Mouse (Mus musculus): ENCODE results near the gene Coq2. TPM values are rescaled to one million over a fixed set of nuclear protein-coding genes. Genes with fewer than 3 reads are reported as not detected.

Gene Coq2
- polyA plus RNA-seq, 1 experiment from 2014 or later = 63.7 TPM

DNA sequence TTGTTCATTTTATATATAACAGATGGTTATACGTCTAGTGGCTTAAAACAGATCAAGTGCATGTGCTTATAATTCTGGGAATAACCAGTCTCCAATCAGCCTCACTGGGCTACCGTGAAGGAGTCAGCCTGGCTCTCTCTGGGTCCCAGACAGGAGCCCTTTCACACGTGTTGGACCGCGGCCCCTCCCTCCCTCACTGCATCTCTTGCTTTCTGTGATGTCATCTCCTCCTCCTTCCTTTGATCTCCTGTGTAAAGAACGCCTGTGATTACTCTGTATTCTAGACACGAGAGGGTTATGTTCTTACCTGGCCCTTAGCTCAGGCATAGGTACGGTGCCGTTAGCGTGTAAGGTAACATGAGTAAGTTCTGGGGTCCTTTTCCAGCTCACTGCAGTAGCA lies 23.5 kb downstream of the Coq2 start:
- no peaks in the 10 kb centered on the region for H3K27me3 ChIP-seq (replicated peaks; ENCODE audit: low read depth, poor library complexity, severe bottlenecking)
- no peak for DNase-seq (ENCODE audit: low spot score)
- peaks cover 5% of the 10 kb centered on the region; the same call in 1 of the 2 replicates for H3K4me1 ChIP-seq
- H3K9me3 ChIP-seq = no peaks in the 10 kb centered on the region
- H3K4me3 ChIP-seq = no peak overlapping the region
- H3K36me3 ChIP-seq (replicated peaks) = peaks cover 34% of the 10 kb centered on the region
- 85% methylated on average over 10 of the region's 10 CpGs for WGBS
- H3K27ac ChIP-seq (replicated peaks) = no peak overlapping the region

DNA sequence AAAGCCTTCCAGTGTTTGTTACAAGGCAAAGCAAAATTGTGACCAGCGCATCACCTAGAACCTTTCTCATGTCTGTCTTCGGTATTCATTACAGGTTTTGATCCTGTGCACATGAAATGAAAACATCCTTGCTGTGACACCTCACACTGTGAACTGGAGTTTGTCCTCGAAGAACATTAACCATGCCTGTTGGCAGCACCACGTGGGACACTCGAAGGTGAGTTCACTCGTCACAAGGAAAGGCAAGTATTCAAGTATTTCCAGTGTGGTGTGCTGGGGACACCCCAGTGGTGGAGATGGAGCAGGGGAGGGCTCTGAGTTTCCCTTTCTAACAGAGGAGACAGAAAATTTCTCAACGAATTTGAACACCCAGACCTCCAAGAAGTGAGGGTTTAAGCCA lies 24.0 kb downstream of the Coq2 start:
- no peak overlapping the region for H3K4me3 ChIP-seq
- 90% methylated on average over 7 of the region's 7 CpGs for WGBS
- peaks cover 29% of the 10 kb centered on the region for H3K36me3 ChIP-seq (replicated peaks)
- no peak overlapping the region for H3K27ac ChIP-seq (replicated peaks)
- peaks cover 5% of the 10 kb centered on the region; the same call in 1 of the 2 replicates for H3K4me1 ChIP-seq
- H3K9me3 ChIP-seq = no peaks in the 10 kb centered on the region
- H3K27me3 ChIP-seq (replicated peaks; ENCODE audit: low read depth, poor library complexity, severe bottlenecking) = no peaks in the 10 kb centered on the region
- no peak for DNase-seq (ENCODE audit: low spot score)

DNA sequence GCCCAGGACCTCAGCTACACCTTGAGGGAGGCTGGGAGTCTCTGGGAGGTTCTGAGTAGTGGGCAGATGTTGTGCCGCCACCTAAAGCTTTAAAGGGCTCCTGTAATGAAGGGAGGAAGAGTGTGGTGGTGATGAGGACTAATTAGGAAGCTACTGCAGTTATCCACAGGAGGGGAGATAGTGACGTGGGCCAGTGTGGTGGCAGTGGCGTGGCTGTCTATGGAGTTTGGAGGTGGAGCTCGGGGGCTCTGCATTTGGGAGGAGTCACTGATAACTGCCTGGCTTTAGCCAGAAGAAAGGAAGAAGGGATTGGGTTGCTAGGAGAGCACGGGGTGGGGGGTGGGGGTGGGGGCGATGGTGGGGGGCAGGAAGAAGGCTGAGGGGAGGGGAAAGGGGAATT lies 26.4 kb downstream of the Coq2 start:
- Histone ChIP-seq H3K4me3 (no peak overlapping the region), H3K36me3 (replicated peaks) (peaks cover 5% of the 10 kb centered on the region), H3K9me3 (no peaks in the 10 kb centered on the region), H3K4me1 (peaks cover 5% of the 10 kb centered on the region; the same call in 1 of the 2 replicates), H3K27me3 (replicated peaks; ENCODE audit: low read depth, poor library complexity, severe bottlenecking) (no peaks in the 10 kb centered on the region), H3K27ac (replicated peaks) (no peak overlapping the region)
- DNase-seq (ENCODE audit: low spot score) = no peak
- 44% methylated on average over 6 of the region's 6 CpGs for WGBS

DNA sequence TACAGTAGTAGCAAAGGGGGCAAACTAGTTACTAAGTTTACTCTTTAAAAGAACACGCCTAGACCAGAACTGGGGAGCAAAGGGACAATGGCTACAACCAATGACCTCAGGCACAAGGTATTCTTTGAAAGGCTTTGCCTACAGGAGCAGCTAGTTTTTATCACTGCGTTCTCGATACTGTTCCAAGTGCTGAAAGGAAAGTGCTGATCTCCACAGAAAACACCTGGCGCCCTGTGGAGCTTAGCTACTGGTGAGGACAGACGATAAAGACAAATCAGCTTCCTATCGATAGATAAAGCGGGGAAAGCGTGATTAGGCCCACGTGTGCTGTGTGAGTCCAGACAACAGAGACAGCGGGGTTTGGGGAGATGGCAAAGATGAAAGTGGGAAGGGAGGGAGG lies 26.9 kb downstream of the Coq2 start:
- no peaks in the 10 kb centered on the region for H3K27me3 ChIP-seq (replicated peaks; ENCODE audit: low read depth, poor library complexity, severe bottlenecking)
- no peak overlapping the region for H3K27ac ChIP-seq (replicated peaks)
- no peak overlapping the region for H3K4me3 ChIP-seq
- 65% methylated on average over 10 of the region's 10 CpGs for WGBS
- H3K9me3 ChIP-seq = no peaks in the 10 kb centered on the region
- H3K4me1 ChIP-seq = peaks cover 5% of the 10 kb centered on the region; the same call in 1 of the 2 replicates
- peaks cover under 1% of the 10 kb centered on the region; the same call in 1 of the 2 replicates for H3K36me3 ChIP-seq (replicated peaks)
- DNase-seq (ENCODE audit: low spot score) = no peak

DNA sequence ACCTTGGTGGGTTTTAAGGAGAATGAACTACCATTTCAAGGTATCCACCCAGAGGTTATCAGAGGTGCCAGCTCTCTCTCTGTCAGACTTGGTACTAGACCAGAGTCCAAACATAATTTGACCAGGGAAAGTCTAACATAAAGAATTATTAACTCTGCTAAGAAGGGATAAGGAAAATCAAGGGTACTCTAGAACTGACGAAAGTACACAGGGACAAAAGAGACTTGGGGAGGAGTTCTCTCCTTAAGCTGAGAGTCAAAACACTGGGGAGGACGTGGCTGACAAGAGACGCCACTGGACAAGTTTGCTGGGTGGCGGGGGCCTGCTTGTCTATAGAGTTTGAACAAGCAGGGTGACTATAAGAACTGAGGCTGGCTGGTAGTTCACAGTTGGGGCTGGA lies 28.4 kb downstream of the Coq2 start:
- no peaks in the 10 kb centered on the region for H3K36me3 ChIP-seq (replicated peaks)
- H3K4me3 ChIP-seq = no peak overlapping the region
- no peak overlapping the region for H3K27ac ChIP-seq (replicated peaks)
- WGBS = 85% methylated on average over 4 of the region's 4 CpGs
- no peaks in the 10 kb centered on the region for H3K9me3 ChIP-seq
- peaks cover 5% of the 10 kb centered on the region; the same call in 1 of the 2 replicates for H3K4me1 ChIP-seq
- H3K27me3 ChIP-seq (replicated peaks; ENCODE audit: low read depth, poor library complexity, severe bottlenecking) = no peaks in the 10 kb centered on the region
- no peak for DNase-seq (ENCODE audit: low spot score)

DNA sequence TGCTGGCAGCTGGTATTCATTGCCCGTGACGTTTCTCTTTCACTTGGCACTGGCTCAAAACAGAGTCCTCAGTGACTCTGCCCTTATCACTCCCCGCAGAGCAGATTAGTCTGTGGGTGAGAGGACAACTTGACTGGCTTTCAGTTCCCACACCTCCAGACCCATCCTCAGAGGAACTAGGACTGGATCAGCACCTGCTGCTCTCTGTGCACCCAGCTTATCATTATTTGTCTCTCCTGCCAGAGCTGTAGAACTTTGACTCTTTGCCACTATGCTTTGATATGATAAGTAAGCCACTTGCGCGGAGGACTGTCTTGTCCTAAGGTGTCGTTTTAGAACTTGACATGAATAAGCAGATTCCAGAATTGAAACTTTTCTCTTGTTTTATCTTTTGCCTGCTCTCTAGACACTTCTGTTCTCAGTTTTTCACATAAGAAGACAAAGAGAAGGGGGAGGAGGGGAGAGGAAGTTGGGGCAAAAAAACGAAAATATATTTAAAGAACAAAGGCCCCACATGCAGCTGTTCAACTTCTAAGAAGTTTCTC lies 30.9 kb downstream of the Coq2 start:
- 84% methylated on average over 7 of the region's 7 CpGs for WGBS
- Histone ChIP-seq H3K4me3 (no peak overlapping the region), H3K9me3 (no peaks in the 10 kb centered on the region), H3K27me3 (replicated peaks; ENCODE audit: low read depth, poor library complexity, severe bottlenecking) (no peaks in the 10 kb centered on the region), H3K4me1 (peaks cover 5% of the 10 kb centered on the region; the same call in 1 of the 2 replicates), H3K36me3 (replicated peaks) (no peaks in the 10 kb centered on the region), H3K27ac (replicated peaks) (no peak overlapping the region)
- DNase-seq (ENCODE audit: low spot score) = no peak

DNA sequence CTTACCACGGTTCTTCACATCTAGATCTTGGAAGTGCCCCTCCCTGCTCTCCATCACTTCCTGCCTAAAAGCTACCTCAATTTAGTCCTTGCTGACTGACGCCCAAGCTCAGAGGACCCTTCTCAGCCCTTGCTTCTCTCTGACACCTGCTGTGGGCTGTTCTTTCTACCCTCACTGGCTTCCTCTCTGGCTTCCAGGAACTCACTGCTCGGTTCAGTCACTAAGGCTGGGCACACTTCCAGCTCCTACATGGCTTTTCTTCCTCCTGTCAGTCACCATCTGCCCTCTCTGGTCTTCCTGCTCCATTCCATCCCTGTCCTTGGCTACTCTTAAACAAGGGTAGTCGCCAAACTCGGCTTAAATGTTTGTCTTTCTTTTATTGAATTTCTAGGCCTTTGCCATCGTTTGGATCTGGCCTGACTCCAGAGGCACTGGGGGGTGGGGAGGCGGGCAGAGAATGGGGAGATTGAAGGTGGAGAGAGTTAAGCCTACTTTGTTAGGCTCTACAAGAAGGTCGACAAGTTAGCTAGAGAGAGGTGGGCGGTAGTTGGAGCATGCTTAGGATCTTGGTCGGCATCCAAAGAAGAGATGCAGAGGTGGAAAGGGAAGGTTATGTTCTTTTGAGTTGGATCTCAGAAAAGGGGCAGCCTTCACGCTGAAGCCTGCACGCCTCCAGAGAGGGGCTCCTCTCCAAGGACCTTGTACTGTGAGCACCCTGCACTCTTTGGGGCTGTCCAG lies 31.5 kb downstream of the Coq2 start:
- H3K4me3 ChIP-seq = no peak overlapping the region
- 85% methylated on average over 12 of the region's 12 CpGs for WGBS
- H3K27me3 ChIP-seq (replicated peaks; ENCODE audit: low read depth, poor library complexity, severe bottlenecking) = no peaks in the 10 kb centered on the region
- H3K9me3 ChIP-seq = no peaks in the 10 kb centered on the region
- H3K27ac ChIP-seq (replicated peaks) = no peak overlapping the region
- peaks cover 2% of the 10 kb centered on the region; the same call in 1 of the 2 replicates for H3K4me1 ChIP-seq
- H3K36me3 ChIP-seq (replicated peaks) = no peaks in the 10 kb centered on the region
- no peak for DNase-seq (ENCODE audit: low spot score)

DNA sequence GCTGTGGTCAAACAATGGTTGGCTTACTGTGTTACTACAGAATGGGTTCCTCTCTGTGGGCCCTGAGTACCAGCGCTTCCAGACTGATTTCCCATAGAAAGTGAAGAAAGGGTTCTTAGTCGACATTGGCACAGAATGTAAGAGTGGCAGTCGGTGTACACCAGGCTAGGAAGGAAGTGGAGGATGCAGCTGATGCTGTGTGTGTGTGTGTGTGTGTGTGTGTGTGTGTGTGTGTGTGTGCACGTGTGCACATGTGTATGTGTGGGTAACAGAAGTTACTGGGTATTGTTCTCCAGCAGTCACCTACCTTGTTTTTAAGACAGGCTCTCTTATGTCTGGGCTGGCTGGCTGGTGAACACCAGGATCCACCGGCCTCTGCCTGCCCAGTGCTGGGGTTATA lies 32.6 kb downstream of the Coq2 start:
- 88% methylated on average over 5 of the region's 5 CpGs for WGBS
- Histone ChIP-seq H3K4me3 (no peak overlapping the region), H3K36me3 (replicated peaks) (no peaks in the 10 kb centered on the region), H3K27ac (replicated peaks) (no peak overlapping the region), H3K9me3 (no peaks in the 10 kb centered on the region), H3K27me3 (replicated peaks; ENCODE audit: low read depth, poor library complexity, severe bottlenecking) (no peaks in the 10 kb centered on the region), H3K4me1 (peaks cover 4% of the 10 kb centered on the region; the same call in 1 of the 2 replicates)
- DNase-seq (ENCODE audit: low spot score) = no peak

DNA sequence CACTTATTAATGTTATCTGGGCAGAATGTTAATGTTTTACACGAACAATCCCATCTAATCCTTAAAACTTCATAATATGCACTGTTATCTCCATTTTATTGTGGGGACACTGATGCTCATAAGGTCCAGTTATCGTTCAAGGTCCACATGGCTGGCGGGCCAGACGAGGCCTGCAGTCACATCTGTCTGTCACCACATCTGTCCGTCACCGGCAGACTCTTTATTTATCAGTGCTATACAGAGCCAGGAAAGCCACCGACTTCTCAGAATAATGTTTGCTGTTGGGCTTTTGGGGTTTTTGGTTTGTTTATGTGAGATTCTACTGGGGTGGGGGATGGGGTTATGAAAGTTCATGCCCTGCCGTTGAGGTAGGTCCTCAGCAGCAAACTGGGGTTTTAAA lies 36.5 kb downstream of the Coq2 start:
- WGBS = 86% methylated on average over 8 of the region's 8 CpGs
- H3K9me3 ChIP-seq = no peaks in the 10 kb centered on the region
- no peaks in the 10 kb centered on the region for H3K27me3 ChIP-seq (replicated peaks; ENCODE audit: low read depth, poor library complexity, severe bottlenecking)
- H3K27ac ChIP-seq (replicated peaks) = no peak overlapping the region
- DNase-seq (ENCODE audit: low spot score) = no peak
- no peak overlapping the region for H3K4me3 ChIP-seq
- peaks cover 9% of the 10 kb centered on the region; the same call in 1 of the 2 replicates for H3K4me1 ChIP-seq
- no peaks in the 10 kb centered on the region for H3K36me3 ChIP-seq (replicated peaks)

DNA sequence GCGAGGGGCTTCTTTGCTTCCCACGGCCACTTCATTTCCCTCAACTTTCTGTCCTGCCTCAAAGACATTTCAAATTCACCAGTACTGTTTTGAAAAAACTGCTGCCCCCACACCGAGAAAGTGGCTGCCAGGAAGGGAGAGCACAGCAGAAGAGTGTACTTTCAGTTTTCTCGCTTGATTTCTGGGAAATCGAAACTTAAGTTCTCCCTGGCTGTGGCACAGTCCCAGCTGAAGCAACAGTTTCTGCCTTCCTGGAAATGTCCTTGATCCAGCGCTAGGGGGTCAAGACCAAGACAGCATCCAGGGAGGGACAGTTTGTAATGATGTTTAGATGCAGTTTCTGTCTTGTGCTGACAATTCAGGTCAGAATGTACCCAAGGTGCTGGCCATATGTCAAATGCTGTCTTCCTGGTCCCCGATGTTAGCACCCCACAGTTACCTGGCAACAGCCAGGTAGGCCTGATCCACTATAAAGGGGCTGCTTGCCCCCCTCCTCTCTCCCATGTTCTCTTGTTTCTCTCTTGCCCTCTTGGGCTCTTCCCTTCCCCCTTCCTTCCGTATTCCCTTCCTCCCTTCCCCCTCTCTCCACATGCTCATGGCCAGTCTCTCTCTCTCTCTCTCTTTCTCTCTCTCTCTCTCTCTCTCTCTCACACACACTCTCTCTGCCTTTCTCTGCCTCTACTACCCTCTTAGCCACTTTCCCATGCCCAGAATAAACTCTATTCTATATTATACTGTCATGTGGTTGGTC lies 38.0 kb downstream of the Coq2 start:
- Histone ChIP-seq H3K4me1 (peaks cover 12% of the 10 kb centered on the region; the same call in 1 of the 2 replicates), H3K9me3 (no peaks in the 10 kb centered on the region), H3K27ac (replicated peaks) (no peak overlapping the region; the same call in 1 of the 2 replicates), H3K27me3 (replicated peaks; ENCODE audit: low read depth, poor library complexity, severe bottlenecking) (no peaks in the 10 kb centered on the region), H3K36me3 (replicated peaks) (no peaks in the 10 kb centered on the region), H3K4me3 (no peak overlapping the region)
- DNase-seq (ENCODE audit: low spot score) = no peak
- WGBS = 79% methylated on average over 8 of the region's 8 CpGs

DNA sequence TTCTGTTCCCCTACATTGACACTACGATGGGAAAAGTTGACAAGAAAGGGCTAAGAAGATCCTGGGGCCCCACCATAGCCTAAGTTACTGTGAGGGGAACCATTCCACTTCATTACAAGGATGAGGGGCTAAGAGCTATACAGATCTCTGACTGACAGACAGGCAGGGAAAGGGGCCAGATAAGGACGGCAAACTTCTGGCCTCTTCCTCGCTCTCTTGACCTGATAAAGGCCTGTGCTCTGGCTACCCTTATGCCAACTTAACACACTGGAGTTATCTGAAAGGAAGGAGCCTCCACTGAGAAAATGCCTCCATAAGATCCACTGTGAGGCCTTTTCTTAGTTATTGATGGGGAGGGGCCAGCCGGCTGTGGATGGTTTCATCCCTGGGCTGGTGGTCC lies 39.0 kb downstream of the Coq2 start:
- H3K27ac ChIP-seq (replicated peaks) = no peak overlapping the region
- no peaks in the 10 kb centered on the region for H3K27me3 ChIP-seq (replicated peaks; ENCODE audit: low read depth, poor library complexity, severe bottlenecking)
- no peaks in the 10 kb centered on the region for H3K36me3 ChIP-seq (replicated peaks)
- no peak overlapping the region for H3K4me3 ChIP-seq
- H3K9me3 ChIP-seq = no peaks in the 10 kb centered on the region
- peaks cover 12% of the 10 kb centered on the region; the same call in 1 of the 2 replicates for H3K4me1 ChIP-seq
- WGBS = 91% methylated on average over 4 of the region's 4 CpGs
- no peak for DNase-seq (ENCODE audit: low spot score)

DNA sequence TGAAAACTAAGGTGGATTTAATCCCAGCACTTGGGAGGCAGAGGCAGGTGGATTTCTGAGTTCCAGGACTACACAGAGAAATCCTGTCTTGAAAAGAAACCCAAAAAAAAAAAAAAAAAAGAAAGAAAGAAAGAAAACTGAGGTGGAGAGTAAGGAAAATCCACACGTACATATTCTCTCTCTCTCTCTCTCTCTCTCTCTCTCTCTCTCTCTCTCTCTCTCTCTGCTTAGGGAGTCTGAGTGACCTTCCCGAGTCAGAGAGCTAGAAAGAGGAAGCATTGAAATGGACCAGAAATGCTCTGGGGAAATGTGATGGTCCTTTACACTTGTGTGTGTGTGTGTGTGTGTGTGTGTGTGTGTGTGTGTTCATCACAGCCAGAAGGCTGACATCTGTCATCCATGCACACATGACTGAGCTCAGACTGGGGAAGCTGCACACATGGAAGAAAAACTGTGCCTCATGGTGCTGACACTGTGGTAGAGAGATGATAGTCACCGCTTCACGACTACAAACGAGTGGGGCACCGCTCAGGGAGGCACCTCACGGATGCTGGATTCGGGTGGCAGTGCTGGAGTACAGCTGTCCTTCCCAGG lies 40.0 kb downstream of the Coq2 start:
- H3K4me3 ChIP-seq = no peak overlapping the region
- H3K27me3 ChIP-seq (replicated peaks; ENCODE audit: low read depth, poor library complexity, severe bottlenecking) = no peaks in the 10 kb centered on the region
- no peak for DNase-seq (ENCODE audit: low spot score)
- H3K36me3 ChIP-seq (replicated peaks) = no peaks in the 10 kb centered on the region
- no peaks in the 10 kb centered on the region for H3K9me3 ChIP-seq
- H3K4me1 ChIP-seq = peaks cover 12% of the 10 kb centered on the region; the same call in 1 of the 2 replicates
- H3K27ac ChIP-seq (replicated peaks) = no peak overlapping the region
- WGBS = 88% methylated on average over 8 of the region's 8 CpGs

Measured in embryonic facial prominence, embryonic 10.5 days (tissue).